Mouse (Mus musculus) lung, postnatal 0 days (tissue): ENCODE results near the gene Pcdh7.

Source experiments
- CTCF ChIP-seq: IDR thresholded peaks from 2 replicates; pipeline ENCODE4 v1.5.1; 2016; ENCODE audit warnings: antibody characterized with exemption, mild to moderate bottlenecking
- EP300 ChIP-seq: IDR thresholded peaks from 2 replicates; pipeline ENCODE4 v1.6.1; 2016; ENCODE audit warnings: antibody characterized with exemption, mild to moderate bottlenecking, control low read depth

DNA sequence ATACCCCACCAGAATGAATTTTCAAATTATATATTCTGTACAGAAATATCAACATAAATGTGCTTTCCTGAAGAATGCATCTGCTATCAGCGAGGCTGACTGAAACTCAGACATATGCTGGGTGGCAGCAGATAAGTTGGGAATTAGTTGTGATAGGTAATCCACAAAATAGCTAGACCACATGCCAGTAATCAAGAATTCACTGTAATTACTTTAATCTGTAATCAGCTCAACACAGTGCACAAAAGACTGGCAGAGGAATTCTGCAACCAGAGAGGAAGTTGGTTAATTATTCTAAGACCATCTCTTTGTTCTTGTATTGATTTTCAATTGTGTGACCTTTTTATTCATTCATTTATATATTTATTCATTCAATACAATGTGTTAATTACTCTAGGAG, 148.3 kb downstream of the Pcdh7 start:
- no peak for TF ChIP-seq CTCF
- no peak for TF ChIP-seq EP300
